Mouse (Mus musculus) retina, embryonic 14.5 days (tissue): ENCODE data around the gene St5.
A peak's percentile ranks its signal among the peaks of the same experiment; 100 is the strongest.

ENCODE experiments used
- DNase-seq: peaks from one replicate; pipeline ENCODE4 v3.0.0-alpha.2; 2015; ENCODE audit warnings: low spot score

St5 gene

GRCm38 (mm10) chr7:109480765-109481197, 222.6 kb downstream of the St5 start:
- DNase-seq = peak; percentile 77

GRCm38 (mm10) chr7:109477926-109478325, 225.5 kb downstream of the St5 start:
- DNase-seq = no peak
